Mouse (Mus musculus) spleen, adult 2 months (tissue): ENCODE measurements around the gene Capn11. TPM values are rescaled to one million over a fixed set of nuclear protein-coding genes. Genes with fewer than 3 reads are reported as not detected.

Source experiments
- DNase-seq, 2 experiments: peaks; one replicate each; pipeline versions ENCODE4 v3.0.0 to v3.0.0-alpha.2; 2012 to 2021; ENCODE audit warnings: low spot score in 2 of 2, low read depth in 1 of 2
- H3K27ac ChIP-seq: fragments of 200-500 bp; 2 replicates; pipeline ENCODE4 v1.5.1; 2012; ENCODE audit warnings: low read length, inconsistent platforms; ENCODE audit not compliant: insufficient read depth
- H3K27me3 ChIP-seq: fragments of 200-500 bp; 2 replicates; pipeline ENCODE4 v1.6.1; 2012; ENCODE audit warnings: mild to moderate bottlenecking, moderate library complexity, low read length, inconsistent platforms; ENCODE audit not compliant: control insufficient read depth, insufficient read depth
- H3K36me3 ChIP-seq: fragments of 200-500 bp; 2 replicates; pipeline ENCODE4 v1.6.1; 2012; ENCODE audit warnings: mild to moderate bottlenecking, low read length, inconsistent platforms; ENCODE audit not compliant: control insufficient read depth, insufficient read depth
- H3K4me1 ChIP-seq: fragments of 200-500 bp; 2 replicates; pipeline ENCODE4 v1.6.1; 2011; ENCODE audit warnings: inconsistent platforms; ENCODE audit not compliant: control insufficient read depth, insufficient read depth, insufficient read length
- H3K4me3 ChIP-seq: fragments of 200-500 bp; 2 replicates; pipeline ENCODE4 v1.5.1; 2011; ENCODE audit warnings: mild to moderate bottlenecking, inconsistent platforms; ENCODE audit not compliant: insufficient read depth, insufficient read length; ENCODE audit errors: extremely low read depth
- CTCF ChIP-seq: fragments of 200-500 bp; IDR thresholded peaks from 2 replicates; pipeline ENCODE4 v1.5.1; 2011; ENCODE audit warnings: mild to moderate bottlenecking, inconsistent platforms; ENCODE audit not compliant: insufficient read depth, insufficient read length, insufficient replicate concordance; ENCODE audit errors: extremely low read depth
- POLR2A ChIP-seq: fragments of 200-500 bp; IDR thresholded peaks from 2 replicates; pipeline ENCODE4 v1.6.1; 2011; ENCODE audit warnings: low read depth, low read length, inconsistent platforms
- WGBS: fragments of 180-500 bp; shearing (Covaris S2); methylation state at CpG from one replicate; pipeline ENCODE4 v1.1.7; 2018; 5-methylcytosine and 5-hydroxymethylcytosine counted together
- polyA plus RNA-seq: library from polyadenylated mRNA; depleted of rRNA; stranded (reverse); fragments of >200 nt; gene quantifications from 2 replicates; pipeline ENCODE4 v1.2.3, GENCODE M21; 2012

Gene Capn11
- polyA plus RNA-seq, 1 experiment: not detected

- no peak for DNase-seq
- Histone ChIP-seq H3K4me3 (no peak overlapping the region), H3K36me3 (no peaks in the 10 kb centered on the region), H3K27ac (no peak overlapping the region), H3K4me1 (peaks cover 8% of the 10 kb centered on the region; the same call in 1 of the 2 replicates), H3K27me3 (no peaks in the 10 kb centered on the region)
- TF ChIP-seq CTCF (no peak), POLR2A (no peak)
- WGBS: 90% methylated on average over 8 of the region's 8 CpGs
These were observed 58.9 kb downstream of the Capn11 start for GRCm38 (mm10) chr17:45600267-45600666.

GRCm38 (mm10) chr17:45599446-45600242 is 59.5 kb downstream of the Capn11 start, which contains the start of gene Slc29a1:
Gene Slc29a1, minus strand, starts transcription at chr17:45599606.
- Histone ChIP-seq H3K4me1 (peaks cover 11% of the 10 kb centered on the region; the same call in 1 of the 2 replicates), H3K27ac (no peak within 1 kb of the TSS), H3K27me3 (no peaks in the 10 kb centered on the region), H3K4me3 (peak within 1 kb of the TSS; percentile 29; the same call in 1 of the 2 replicates), H3K36me3 (no peaks in the 10 kb centered on the region)
- no peak for DNase-seq
- TF ChIP-seq CTCF (no peak), POLR2A (no peak)
- WGBS: 29% methylated on average over 32 of the region's 32 CpGs

GRCm38 (mm10) chr17:45598891-45599290 is 60.2 kb downstream of the Capn11 start:
- 79% methylated on average over 3 of the region's 3 CpGs for WGBS
- no peak for DNase-seq
- Histone ChIP-seq H3K4me1 (peaks cover 13% of the 10 kb centered on the region; the same call in 1 of the 2 replicates), H3K27ac (no peak overlapping the region), H3K4me3 (no peak overlapping the region), H3K27me3 (no peaks in the 10 kb centered on the region), H3K36me3 (no peaks in the 10 kb centered on the region)
- TF ChIP-seq POLR2A (no peak), CTCF (no peak)

DNA sequence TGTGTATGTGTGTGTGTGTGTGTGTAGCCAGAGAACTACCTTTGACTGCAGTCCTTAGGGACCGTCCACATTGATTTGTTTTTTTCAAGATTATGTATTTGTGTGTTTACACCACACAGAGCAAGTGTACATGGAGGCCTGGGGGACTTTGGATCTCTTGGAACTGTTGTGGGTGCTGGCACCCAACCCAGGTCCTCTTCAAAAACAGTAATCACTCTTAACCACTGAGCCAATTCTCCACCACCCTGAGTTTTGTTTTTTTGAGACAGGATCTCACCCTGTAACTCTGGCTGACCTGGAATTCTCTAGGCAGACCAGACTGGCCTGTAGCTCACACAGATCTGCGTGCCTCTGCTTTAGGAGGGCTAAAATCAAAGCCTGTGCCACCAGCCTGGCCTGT is 60.7 kb downstream of the Capn11 start:
- Histone ChIP-seq H3K27me3 (no peaks in the 10 kb centered on the region), H3K36me3 (no peaks in the 10 kb centered on the region), H3K4me1 (peaks cover 13% of the 10 kb centered on the region; the same call in 1 of the 2 replicates), H3K4me3 (no peak overlapping the region), H3K27ac (no peak overlapping the region)
- no peak for DNase-seq
- TF ChIP-seq POLR2A: no peak
- no peak for TF ChIP-seq CTCF
- WGBS: 86% methylated on average over 2 of the region's 2 CpGs

DNA sequence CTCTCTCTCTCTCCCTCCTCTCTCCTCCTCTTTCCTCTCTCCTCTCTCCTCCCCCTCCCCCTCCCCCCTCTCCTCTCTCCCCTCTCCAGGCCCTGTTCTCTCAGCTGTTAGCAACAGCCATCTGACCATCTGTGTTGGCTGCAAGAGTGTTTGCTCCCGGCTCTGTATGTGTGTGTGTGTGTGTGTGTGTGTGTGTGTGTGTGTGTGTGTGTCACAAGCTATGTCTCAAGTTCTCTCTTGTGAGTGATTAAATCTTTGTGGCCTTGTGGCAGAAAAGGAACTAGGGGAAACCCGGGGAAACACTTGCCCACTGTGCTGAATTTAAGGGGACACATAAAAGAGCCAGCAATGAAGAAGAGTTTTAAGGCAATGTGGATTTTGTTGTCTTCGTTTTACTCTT is 61.3 kb downstream of the Capn11 start:
- no peak overlapping the region for H3K27ac ChIP-seq
- 17% methylated on average over 3 of the region's 3 CpGs for WGBS
- no peaks in the 10 kb centered on the region for H3K36me3 ChIP-seq
- TF ChIP-seq POLR2A: no peak
- no peak for TF ChIP-seq CTCF
- H3K4me1 ChIP-seq: peaks cover 13% of the 10 kb centered on the region; the same call in 1 of the 2 replicates
- no peak for DNase-seq
- H3K27me3 ChIP-seq: no peaks in the 10 kb centered on the region
- no peak overlapping the region for H3K4me3 ChIP-seq

- TF ChIP-seq CTCF (peak; percentile 58; the same call in 1 of the 2 replicates), POLR2A (no peak)
- Histone ChIP-seq H3K36me3 (no peaks in the 10 kb centered on the region), H3K27ac (peak overlapping the region; percentile 19; the same call in 1 of the 2 replicates), H3K4me3 (no peak overlapping the region), H3K4me1 (peaks cover 18% of the 10 kb centered on the region; the same call in 1 of the 2 replicates), H3K27me3 (no peaks in the 10 kb centered on the region)
- DNase-seq: peak in 1 of 2 experiments; percentile 57
- WGBS: 45% methylated on average over 11 of the region's 11 CpGs
These were observed 62.3 kb downstream of the Capn11 start for GRCm38 (mm10) chr17:45596631-45597396.
